Mouse (Mus musculus): ENCODE data around the gene Mrpl37. TPM values are rescaled to one million over a fixed set of nuclear protein-coding genes. Genes with fewer than 3 reads are reported as not detected.
A peak's percentile ranks its signal among the peaks of the same experiment; 100 is the strongest.

Mrpl37 gene
- polyA plus RNA-seq, 1 experiment from 2014 or later: 87.0 TPM

GRCm38 (mm10) chr4:107018521-107018920 is 48.1 kb downstream of the Mrpl37 start:
- no peak for ATAC-seq (ENCODE audit: insufficient number of reproducible peaks, low FRiP score)
- no peak overlapping the region for H3K4me2 ChIP-seq
- 0 out of 2 replicates have a peak, but pooled peaks cover 4% of the 10 kb centered on the region for H3K36me3 ChIP-seq
- no peak overlapping the region for H3K4me3 ChIP-seq
- no peaks in the 10 kb centered on the region for H3K9me3 ChIP-seq (replicated peaks)
- peak overlapping the region; percentile 36; the same call in 1 of the 2 replicates for H3K27ac ChIP-seq (ENCODE audit: poor library complexity, severe bottlenecking)
- no peak overlapping the region for H3K9ac ChIP-seq
- no peaks in the 10 kb centered on the region for H3K27me3 ChIP-seq (replicated peaks)
- peaks cover 79% of the 10 kb centered on the region for H3K4me1 ChIP-seq (replicated peaks)
- 59% methylated on average over 3 of the region's 3 CpGs for WGBS

GRCm38 (mm10) chr4:107017257-107017656 is 49.4 kb downstream of the Mrpl37 start:
- H3K36me3 ChIP-seq: 0 out of 2 replicates have a peak, but pooled peaks cover 4% of the 10 kb centered on the region
- no peak overlapping the region for H3K9ac ChIP-seq
- no peak overlapping the region for H3K4me2 ChIP-seq
- no peak overlapping the region for H3K4me3 ChIP-seq
- H3K4me1 ChIP-seq (replicated peaks): peaks cover 92% of the 10 kb centered on the region
- no peaks in the 10 kb centered on the region for H3K9me3 ChIP-seq (replicated peaks)
- no peak overlapping the region for H3K27ac ChIP-seq (ENCODE audit: poor library complexity, severe bottlenecking)
- no peak for ATAC-seq (ENCODE audit: insufficient number of reproducible peaks, low FRiP score)
- H3K27me3 ChIP-seq (replicated peaks): no peaks in the 10 kb centered on the region

GRCm38 (mm10) chr4:107015971-107016511 is 50.6 kb downstream of the Mrpl37 start:
- H3K9ac ChIP-seq: no peak overlapping the region
- ATAC-seq (ENCODE audit: insufficient number of reproducible peaks, low FRiP score): no peak

GRCm38 (mm10) chr4:107013817-107014260 is 52.8 kb downstream of the Mrpl37 start:
- Histone ChIP-seq H3K9me3 (replicated peaks) (no peaks in the 10 kb centered on the region), H3K27ac (ENCODE audit: poor library complexity, severe bottlenecking) (no peak overlapping the region), H3K4me2 (no peak overlapping the region), H3K36me3 (peaks cover 21% of the 10 kb centered on the region), H3K4me3 (no peak overlapping the region), H3K27me3 (replicated peaks) (no peaks in the 10 kb centered on the region), H3K4me1 (replicated peaks) (peaks cover 77% of the 10 kb centered on the region), H3K9ac (no peak overlapping the region)
- no peak for ATAC-seq (ENCODE audit: insufficient number of reproducible peaks, low FRiP score)
- 71% methylated on average over 9 of the region's 9 CpGs for WGBS

More at GRCm38 (mm10) chr4:107015971-107016511, 50.6 kb downstream of the Mrpl37 start:
- H3K36me3 ChIP-seq: 0 out of 2 replicates have a peak, but pooled peaks cover 4% of the 10 kb centered on the region
- H3K4me2 ChIP-seq: no peak overlapping the region
- H3K4me3 ChIP-seq: no peak overlapping the region
- WGBS: 73% methylated on average over 13 of the region's 13 CpGs
- no peak overlapping the region for H3K27ac ChIP-seq (ENCODE audit: poor library complexity, severe bottlenecking)
- H3K27me3 ChIP-seq (replicated peaks): no peaks in the 10 kb centered on the region
- no peaks in the 10 kb centered on the region for H3K9me3 ChIP-seq (replicated peaks)
- H3K4me1 ChIP-seq (replicated peaks): peaks cover 95% of the 10 kb centered on the region

GRCm38 (mm10) chr4:107013119-107013816 is 53.4 kb downstream of the Mrpl37 start:
- Histone ChIP-seq H3K27ac (ENCODE audit: poor library complexity, severe bottlenecking) (no peak overlapping the region), H3K4me3 (no peak overlapping the region), H3K9me3 (replicated peaks) (no peaks in the 10 kb centered on the region), H3K36me3 (peaks cover 21% of the 10 kb centered on the region), H3K4me2 (no peak overlapping the region), H3K27me3 (replicated peaks) (no peaks in the 10 kb centered on the region), H3K4me1 (replicated peaks) (peaks cover 71% of the 10 kb centered on the region), H3K9ac (no peak overlapping the region)
- WGBS: 85% methylated on average over 6 of the region's 6 CpGs
- ATAC-seq (ENCODE audit: insufficient number of reproducible peaks, low FRiP score): no peak

- no peak overlapping the region for H3K4me3 ChIP-seq
- H3K27me3 ChIP-seq (replicated peaks): no peaks in the 10 kb centered on the region
- no peak overlapping the region for H3K27ac ChIP-seq (ENCODE audit: poor library complexity, severe bottlenecking)
- WGBS: 85% methylated on average over 3 of the region's 3 CpGs
- H3K9me3 ChIP-seq (replicated peaks): no peaks in the 10 kb centered on the region
- H3K4me2 ChIP-seq: no peak overlapping the region
- H3K36me3 ChIP-seq: peaks cover 21% of the 10 kb centered on the region
- peaks cover 64% of the 10 kb centered on the region for H3K4me1 ChIP-seq (replicated peaks)
- no peak overlapping the region for H3K9ac ChIP-seq
- no peak for ATAC-seq (ENCODE audit: insufficient number of reproducible peaks, low FRiP score)
These were observed 54.1 kb downstream of the Mrpl37 start for GRCm38 (mm10) chr4:107012574-107012973.

- no peaks in the 10 kb centered on the region for H3K9me3 ChIP-seq (replicated peaks)
- no peak overlapping the region; the same call in 1 of the 2 replicates for H3K27ac ChIP-seq (ENCODE audit: poor library complexity, severe bottlenecking)
- ATAC-seq (ENCODE audit: insufficient number of reproducible peaks, low FRiP score): no peak
- H3K27me3 ChIP-seq (replicated peaks): no peaks in the 10 kb centered on the region
- H3K4me2 ChIP-seq: no peak overlapping the region
- no peak overlapping the region for H3K4me3 ChIP-seq
- WGBS: 68% methylated on average over 13 of the region's 13 CpGs
- no peak overlapping the region for H3K9ac ChIP-seq
- H3K36me3 ChIP-seq: peaks cover 21% of the 10 kb centered on the region
- H3K4me1 ChIP-seq (replicated peaks): peaks cover 59% of the 10 kb centered on the region
These were observed 54.6 kb downstream of the Mrpl37 start for GRCm38 (mm10) chr4:107012005-107012478.

GRCm38 (mm10) chr4:107011325-107012004 is 55.2 kb downstream of the Mrpl37 start:
- ATAC-seq (ENCODE audit: insufficient number of reproducible peaks, low FRiP score): no peak
- Histone ChIP-seq H3K4me2 (no peak overlapping the region), H3K4me1 (replicated peaks) (peaks cover 53% of the 10 kb centered on the region), H3K36me3 (peaks cover 21% of the 10 kb centered on the region), H3K4me3 (no peak overlapping the region), H3K27me3 (replicated peaks) (no peaks in the 10 kb centered on the region), H3K9me3 (replicated peaks) (no peaks in the 10 kb centered on the region), H3K9ac (no peak overlapping the region), H3K27ac (ENCODE audit: poor library complexity, severe bottlenecking) (no peak overlapping the region)
- WGBS: 87% methylated on average over 8 of the region's 8 CpGs

- H3K27me3 ChIP-seq (replicated peaks): no peaks in the 10 kb centered on the region
- WGBS: 94% methylated on average over 7 of the region's 7 CpGs
- no peaks in the 10 kb centered on the region for H3K9me3 ChIP-seq (replicated peaks)
- no peak overlapping the region for H3K27ac ChIP-seq (ENCODE audit: poor library complexity, severe bottlenecking)
- no peak for ATAC-seq (ENCODE audit: insufficient number of reproducible peaks, low FRiP score)
- no peak overlapping the region for H3K9ac ChIP-seq
- no peak overlapping the region for H3K4me3 ChIP-seq
- peaks cover 16% of the 10 kb centered on the region for H3K36me3 ChIP-seq
- no peak overlapping the region for H3K4me2 ChIP-seq
- peaks cover 43% of the 10 kb centered on the region for H3K4me1 ChIP-seq (replicated peaks)
These were observed 57.1 kb downstream of the Mrpl37 start for GRCm38 (mm10) chr4:107009548-107009947.

GRCm38 (mm10) chr4:107008161-107008560 is 58.5 kb downstream of the Mrpl37 start:
- H3K27me3 ChIP-seq (replicated peaks): no peaks in the 10 kb centered on the region
- H3K9me3 ChIP-seq (replicated peaks): no peaks in the 10 kb centered on the region
- no peak for ATAC-seq (ENCODE audit: insufficient number of reproducible peaks, low FRiP score)
- peaks cover 16% of the 10 kb centered on the region for H3K36me3 ChIP-seq
- H3K4me1 ChIP-seq (replicated peaks): peaks cover 41% of the 10 kb centered on the region
- H3K9ac ChIP-seq: no peak overlapping the region
- no peak overlapping the region for H3K4me3 ChIP-seq
- H3K27ac ChIP-seq (ENCODE audit: poor library complexity, severe bottlenecking): no peak overlapping the region
- no peak overlapping the region for H3K4me2 ChIP-seq
- 71% methylated on average over 2 of the region's 2 CpGs for WGBS

GRCm38 (mm10) chr4:107007359-107007758 is 59.3 kb downstream of the Mrpl37 start:
- Histone ChIP-seq H3K4me3 (no peak overlapping the region), H3K27ac (ENCODE audit: poor library complexity, severe bottlenecking) (no peak overlapping the region), H3K4me2 (no peak overlapping the region), H3K36me3 (peaks cover 16% of the 10 kb centered on the region), H3K4me1 (replicated peaks) (peaks cover 41% of the 10 kb centered on the region), H3K9ac (no peak overlapping the region), H3K27me3 (replicated peaks) (no peaks in the 10 kb centered on the region), H3K9me3 (replicated peaks) (no peaks in the 10 kb centered on the region)
- no peak for ATAC-seq (ENCODE audit: insufficient number of reproducible peaks, low FRiP score)
- 79% methylated on average over 7 of the region's 8 CpGs for WGBS

Measured in heart, embryonic 12.5 days (tissue).